Mouse (Mus musculus): Measurements from ENCODE around the gene Cemip2. TPM values are rescaled to one million over a fixed set of nuclear protein-coding genes. Genes with fewer than 3 reads are reported as not detected.

Gene Cemip2
- polyA plus RNA-seq, 1 experiment from 2014 or later: 37.6 TPM

- 88% methylated on average over 5 of the region's 5 CpGs for WGBS
- Histone ChIP-seq H3K36me3 (ENCODE audit: control insufficient read depth, insufficient read depth) (no peaks in the 10 kb centered on the region), H3K4me2 (ENCODE audit: low read length) (no peak overlapping the region), H3K4me3 (replicated peaks; ENCODE audit: low read length) (no peak overlapping the region), H3K27ac (ENCODE audit: low read length) (no peak overlapping the region), H3K9ac (replicated peaks; ENCODE audit: low read depth, low read length) (no peak overlapping the region), H3K27me3 (replicated peaks; ENCODE audit: control insufficient read depth, insufficient read depth, low read length) (no peaks in the 10 kb centered on the region), H3K9me3 (ENCODE audit: control insufficient read depth, low read length) (no peaks in the 10 kb centered on the region), H3K4me1 (replicated peaks; ENCODE audit: control insufficient read depth, insufficient read depth, low read length) (no peaks in the 10 kb centered on the region)
- ATAC-seq: no peak
Measured at GRCm38 (mm10) chr19:21895540-21895939, 117.4 kb downstream of the Cemip2 start.

DNA sequence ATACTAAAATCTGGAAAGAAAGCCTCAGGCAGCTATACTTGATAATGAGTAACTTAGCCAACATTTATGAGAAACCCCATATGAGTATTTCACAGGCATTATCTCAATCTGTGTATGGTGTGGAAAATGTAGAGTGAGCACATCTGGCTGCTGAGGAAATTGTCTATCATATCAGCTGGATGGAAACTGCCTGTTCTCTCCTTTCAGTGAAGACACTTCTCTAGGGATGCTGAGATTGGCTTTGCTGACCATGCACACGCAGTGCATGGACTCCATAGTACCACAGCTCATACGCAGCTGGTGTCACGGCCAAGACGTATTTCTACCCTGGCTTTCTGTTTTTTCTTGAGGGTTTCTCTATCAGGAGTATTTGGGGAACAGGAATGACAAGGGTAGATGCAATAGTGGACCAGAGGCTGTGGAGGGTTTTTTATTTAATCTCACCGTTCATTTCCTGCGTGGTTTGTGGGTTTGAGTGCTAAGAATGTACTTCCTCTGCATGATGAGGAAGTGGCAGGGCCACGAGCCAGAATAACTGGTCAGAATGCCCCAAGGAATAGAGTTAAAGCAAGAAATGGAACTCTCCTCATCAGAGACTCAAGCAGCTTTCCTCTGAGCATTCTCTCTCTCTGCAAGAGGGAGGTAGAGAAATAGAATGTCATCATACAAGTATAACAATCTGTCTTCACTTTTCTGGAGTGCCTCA is 119.1 kb downstream of the Cemip2 start:
- Histone ChIP-seq H3K9ac (replicated peaks; ENCODE audit: low read depth, low read length) (no peak overlapping the region), H3K4me3 (replicated peaks; ENCODE audit: low read length) (no peak overlapping the region), H3K27me3 (replicated peaks; ENCODE audit: control insufficient read depth, insufficient read depth, low read length) (no peaks in the 10 kb centered on the region), H3K36me3 (ENCODE audit: control insufficient read depth, insufficient read depth) (no peaks in the 10 kb centered on the region), H3K4me2 (ENCODE audit: low read length) (no peak overlapping the region), H3K27ac (ENCODE audit: low read length) (no peak overlapping the region), H3K9me3 (ENCODE audit: control insufficient read depth, low read length) (no peaks in the 10 kb centered on the region), H3K4me1 (replicated peaks; ENCODE audit: control insufficient read depth, insufficient read depth, low read length) (no peaks in the 10 kb centered on the region)
- no peak for ATAC-seq
- WGBS: 94% methylated on average over 7 of the region's 7 CpGs

DNA sequence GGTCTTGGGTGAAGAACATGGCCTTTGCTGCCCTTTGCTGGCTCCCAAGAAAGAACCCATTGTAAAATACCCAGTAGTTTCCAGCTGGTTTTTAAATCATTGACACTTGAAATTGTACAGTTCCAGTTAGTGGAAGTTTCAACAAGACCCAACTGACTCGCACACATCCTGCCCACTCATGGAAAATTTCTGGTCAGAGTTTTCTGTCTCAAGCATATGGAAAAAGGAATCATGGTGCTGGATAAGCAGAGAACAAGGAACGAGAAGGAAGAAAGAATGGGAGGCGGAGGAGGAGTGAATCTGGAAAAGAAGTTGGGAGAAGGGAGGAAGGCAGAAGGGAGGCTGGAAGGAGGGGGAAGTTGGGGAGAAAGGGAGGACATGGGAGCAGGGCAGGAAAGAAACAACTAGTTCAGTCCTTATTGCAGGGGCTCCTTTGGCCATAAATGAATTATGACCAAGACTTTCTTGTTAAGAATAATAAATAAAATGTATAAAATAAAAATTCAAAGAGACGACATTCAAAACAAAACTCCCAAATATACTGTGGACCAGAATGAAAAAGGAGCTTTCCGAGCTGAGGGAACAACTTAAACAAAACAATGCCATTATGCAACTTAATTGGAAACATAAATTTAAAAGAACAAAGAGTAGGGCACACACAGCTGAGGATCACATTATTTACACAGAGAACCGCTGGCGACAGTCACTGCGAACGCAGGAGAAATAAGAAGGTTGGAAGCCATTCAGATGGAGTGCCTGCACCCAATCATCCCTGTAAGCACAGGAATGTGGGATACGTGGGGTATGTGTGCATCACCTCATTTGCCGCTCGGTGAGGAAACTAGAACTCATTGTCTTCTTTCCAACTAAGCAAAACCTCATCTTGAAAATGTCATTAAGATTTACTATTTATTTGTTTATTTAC is 120.1 kb downstream of the Cemip2 start:
- Histone ChIP-seq H3K4me2 (ENCODE audit: low read length) (no peak overlapping the region), H3K9ac (replicated peaks; ENCODE audit: low read depth, low read length) (no peak overlapping the region), H3K27ac (ENCODE audit: low read length) (no peak overlapping the region), H3K36me3 (ENCODE audit: control insufficient read depth, insufficient read depth) (no peaks in the 10 kb centered on the region), H3K4me1 (replicated peaks; ENCODE audit: control insufficient read depth, insufficient read depth, low read length) (no peaks in the 10 kb centered on the region), H3K9me3 (ENCODE audit: control insufficient read depth, low read length) (no peaks in the 10 kb centered on the region), H3K4me3 (replicated peaks; ENCODE audit: low read length) (no peak overlapping the region), H3K27me3 (replicated peaks; ENCODE audit: control insufficient read depth, insufficient read depth, low read length) (no peaks in the 10 kb centered on the region)
- 71% methylated on average over 12 of the region's 12 CpGs for WGBS
- ATAC-seq: no peak

Other genes starting within 250 kb of the Cemip2 start
- gene 1110059E24Rik, start 125.4 kb upstream of the Cemip2 start, polyA plus RNA-seq (2015; fragmentation: Nextera tagmentation; extraction: Ambion mirVana): 56.4 and 58.3 TPM in 2 replicates
- 33.3 and 44.2 TPM in 2 replicates for gene Abhd17b, start 125.2 kb upstream of the Cemip2 start, polyA plus RNA-seq (2015; fragmentation: Nextera tagmentation; extraction: Ambion mirVana)

Measured in forebrain, embryonic 16.5 days (tissue).